Mouse (Mus musculus) midbrain, postnatal 0 days (tissue): ENCODE results near the gene Scaf1. TPM values are rescaled to one million over a fixed set of nuclear protein-coding genes. Genes with fewer than 3 reads are reported as not detected.

Experiments used
- ATAC-seq: fragments of 200-750 bp; cut with Nextera tagmentation; 2 replicates; pipeline ENCODE4 v1.8.0; 2017; ENCODE audit warnings: moderate number of reproducible peaks, mild to moderate bottlenecking, moderate TSS enrichment, moderate library complexity; ENCODE audit not compliant: low FRiP score
- DNase-seq: peaks from one replicate; pipeline ENCODE4 v3.0.0-alpha.2; 2015; ENCODE audit warnings: low spot score
- H3K27ac ChIP-seq: fragments of 300-500 bp; sonication (generic); 2 replicates; pipeline ENCODE4 v1.5.1; 2014; ENCODE audit warnings: low read depth, mild to moderate bottlenecking, low read length, mixed read lengths
- H3K27me3 ChIP-seq: fragments of 300-500 bp; sonication (generic); 2 replicates; pipeline ENCODE4 v1.6.1; 2014; ENCODE audit warnings: low read length, control low read depth, mixed read lengths; ENCODE audit not compliant: insufficient read depth
- H3K36me3 ChIP-seq: fragments of 300-500 bp; sonication (generic); 2 replicates; pipeline ENCODE4 v1.6.1; 2014; ENCODE audit warnings: low read length, control low read depth, mixed read lengths; ENCODE audit not compliant: insufficient read depth
- H3K4me1 ChIP-seq: fragments of 300-500 bp; sonication (generic); 2 replicates; pipeline ENCODE4 v1.6.1; 2014; ENCODE audit warnings: mild to moderate bottlenecking, control low read depth, antibody characterized with exemption, low read length, mixed read lengths; ENCODE audit not compliant: insufficient read depth
- H3K4me2 ChIP-seq: fragments of 300-500 bp; sonication (generic); 2 replicates; pipeline ENCODE4 v1.6.1; 2014; ENCODE audit warnings: low read depth, mild to moderate bottlenecking, low read length, mixed read lengths; ENCODE audit not compliant: poor library complexity, severe bottlenecking
- H3K4me3 ChIP-seq: fragments of 300-500 bp; sonication (generic); 2 replicates; pipeline ENCODE4 v1.5.1; 2014; ENCODE audit warnings: low read depth, mild to moderate bottlenecking, low read length, moderate library complexity
- H3K9ac ChIP-seq: fragments of 300-500 bp; sonication (generic); replicated peaks from 2 replicates; pipeline ENCODE4 v1.6.1; 2014; ENCODE audit warnings: mild to moderate bottlenecking, low read length, moderate library complexity, mixed read lengths; ENCODE audit not compliant: poor library complexity, severe bottlenecking
- H3K9me3 ChIP-seq: fragments of 300-500 bp; sonication (generic); 2 replicates; pipeline ENCODE4 v1.6.1; 2016; ENCODE audit warnings: low read length, control low read depth
- CTCF ChIP-seq: IDR thresholded peaks from 2 replicates; pipeline ENCODE4 v1.5.1; 2016; ENCODE audit warnings: antibody characterized with exemption, mild to moderate bottlenecking
- WGBS: fragments of 180-500 bp; shearing (Covaris S2); extraction: QIAGEN DNeasy Blood & Tissue Kit; methylation state at CpG from one replicate; pipeline ENCODE4 v1.1.7; 2014; 5-methylcytosine and 5-hydroxymethylcytosine counted together
- polyA plus RNA-seq: library from polyadenylated mRNA; unstranded; fragments of >200 nt; fragmentation: Nextera tagmentation; extraction: Ambion mirVana; gene quantifications from 2 replicates; pipeline ENCODE4 v1.2.1, GENCODE M21; 2015
- total RNA-seq: library from RNA; depleted of rRNA; stranded (reverse); fragments of >200 nt; gene quantifications from 2 replicates; pipeline ENCODE4 v1.2.3, GENCODE M21; 2014

Scaf1 gene
- total and polyA plus RNA-seq, 2 experiments from 2014 or later = 53.3 to 90.9 TPM

- Histone ChIP-seq H3K4me3 (peak overlapping the region; percentile 84), H3K27ac (peak overlapping the region; percentile 80), H3K9ac (peak overlapping the region; percentile 96), H3K4me2 (peak overlapping the region; percentile 66), H3K27me3 (no peaks in the 10 kb centered on the region), H3K9me3 (no peaks in the 10 kb centered on the region), H3K4me1 (peaks cover 10% of the 10 kb centered on the region; the same call in 1 of the 2 replicates), H3K36me3 (peaks cover 24% of the 10 kb centered on the region)
- no peak for TF ChIP-seq CTCF
- no peak for ATAC-seq
- DNase-seq = no peak
- 3% methylated on average over 12 of the region's 20 CpGs for WGBS
Observed at GRCm38 (mm10) chr7:45015344-45015956, 713 bp downstream of the Scaf1 start.

GRCm38 (mm10) chr7:45014096-45014451 is 2.1 kb downstream of the Scaf1 start:
- WGBS = 92% methylated on average over 3 of the region's 3 CpGs
- DNase-seq (no peak), ATAC-seq (no peak)
- no peaks in the 10 kb centered on the region for H3K27me3 ChIP-seq
- H3K4me3 ChIP-seq = no peak overlapping the region
- H3K9me3 ChIP-seq = no peaks in the 10 kb centered on the region
- peaks cover 34% of the 10 kb centered on the region for H3K36me3 ChIP-seq
- no peak overlapping the region for H3K9ac ChIP-seq
- H3K27ac ChIP-seq = no peak overlapping the region
- no peak overlapping the region for H3K4me2 ChIP-seq
- H3K4me1 ChIP-seq = peaks cover 10% of the 10 kb centered on the region; the same call in 1 of the 2 replicates
- no peak for TF ChIP-seq CTCF

- Histone ChIP-seq H3K36me3 (peaks cover 39% of the 10 kb centered on the region), H3K9me3 (no peaks in the 10 kb centered on the region), H3K27me3 (no peaks in the 10 kb centered on the region), H3K4me1 (peaks cover 10% of the 10 kb centered on the region; the same call in 1 of the 2 replicates), H3K27ac (no peak overlapping the region), H3K9ac (no peak overlapping the region), H3K4me3 (no peak overlapping the region), H3K4me2 (no peak overlapping the region)
- WGBS = 94% methylated on average over 16 of the region's 16 CpGs
- no peak for TF ChIP-seq CTCF
- ATAC-seq = no peak
- DNase-seq = no peak
Observed at GRCm38 (mm10) chr7:45013366-45014095, 2.6 kb downstream of the Scaf1 start.

GRCm38 (mm10) chr7:45012824-45013223 is 3.3 kb downstream of the Scaf1 start:
- Histone ChIP-seq H3K4me1 (peaks cover 10% of the 10 kb centered on the region; the same call in 1 of the 2 replicates), H3K9me3 (no peaks in the 10 kb centered on the region), H3K36me3 (peaks cover 46% of the 10 kb centered on the region), H3K9ac (no peak overlapping the region), H3K27me3 (no peaks in the 10 kb centered on the region), H3K4me2 (no peak overlapping the region), H3K4me3 (no peak overlapping the region), H3K27ac (no peak overlapping the region)
- WGBS = 89% methylated on average over 4 of the region's 4 CpGs
- TF ChIP-seq CTCF = no peak
- DNase-seq (no peak), ATAC-seq (no peak)

- TF ChIP-seq CTCF = no peak
- Histone ChIP-seq H3K36me3 (peaks cover 54% of the 10 kb centered on the region), H3K4me1 (peaks cover 9% of the 10 kb centered on the region; the same call in 1 of the 2 replicates), H3K27me3 (no peaks in the 10 kb centered on the region), H3K4me2 (no peak overlapping the region), H3K4me3 (no peak overlapping the region), H3K27ac (no peak overlapping the region), H3K9me3 (no peaks in the 10 kb centered on the region), H3K9ac (no peak overlapping the region)
- DNase-seq = no peak
- ATAC-seq = no peak
- 98% methylated on average over 6 of the region's 6 CpGs for WGBS
Observed at GRCm38 (mm10) chr7:45012011-45012410, 4.2 kb downstream of the Scaf1 start.

- Histone ChIP-seq H3K9ac (no peak overlapping the region), H3K27ac (no peak overlapping the region), H3K4me3 (no peak overlapping the region), H3K4me1 (no peaks in the 10 kb centered on the region), H3K4me2 (no peak overlapping the region), H3K9me3 (no peaks in the 10 kb centered on the region), H3K27me3 (no peaks in the 10 kb centered on the region), H3K36me3 (peaks cover 83% of the 10 kb centered on the region)
- DNase-seq (no peak), ATAC-seq (no peak)
- WGBS = 96% methylated on average over 19 of the region's 19 CpGs
- TF ChIP-seq CTCF = no peak
Observed at GRCm38 (mm10) chr7:45008411-45008810, 7.8 kb downstream of the Scaf1 start.
